Comparison of ENCODE assay signal across 7 mouse cellular contexts in genomic region chr17:34120814-34121171, GRCm38 (mm10). TPM values are rescaled to one million over a fixed set of nuclear protein-coding genes. Genes with fewer than 3 reads are reported as not detected.
DNase-seq lines count a peak whose midpoint lies in the region; ATAC-seq and TF ChIP-seq lines count a peak whose summit lies in the region.

No protein-coding gene starts in this region.

- H3K27me3 ChIP-seq in hindbrain, postnatal 0 days (ENCODE audit: insufficient read depth, low read length) = no peaks in the 10 kb centered on the region
- H3K27me3 ChIP-seq in limb, embryonic 10.5 days (ENCODE audit: low read depth, poor library complexity, severe bottlenecking) = no peaks in the 10 kb centered on the region
- H3K27me3 ChIP-seq in midbrain, embryonic 11.5 days (ENCODE audit: control insufficient read depth, insufficient read depth, low read length) = no peaks in the 10 kb centered on the region
- no peaks in the 10 kb centered on the region for H3K27me3 ChIP-seq in stomach, embryonic 14.5 days (ENCODE audit: control insufficient read depth, insufficient read depth, low read length)

- peaks cover 12% of the 10 kb centered on the region; the same call in 1 of the 2 replicates for H3K36me3 ChIP-seq in hindbrain, postnatal 0 days (ENCODE audit: insufficient read depth, low read length)
- peaks cover 42% of the 10 kb centered on the region for H3K36me3 ChIP-seq in limb, embryonic 10.5 days
- H3K36me3 ChIP-seq in midbrain, embryonic 11.5 days (ENCODE audit: control insufficient read depth, insufficient read depth, low read length) = peaks cover 17% of the 10 kb centered on the region
- peaks cover 25% of the 10 kb centered on the region for H3K36me3 ChIP-seq in stomach, embryonic 14.5 days (ENCODE audit: control insufficient read depth, insufficient read depth, low read length)

- H3K4me2 ChIP-seq in hindbrain, postnatal 0 days (ENCODE audit: low read depth, low read length) = peak overlapping the region; percentile 98
- H3K4me2 ChIP-seq in midbrain, embryonic 11.5 days = peak overlapping the region; percentile 97
- peak overlapping the region; percentile 98 for H3K4me2 ChIP-seq in stomach, embryonic 14.5 days (replicated peaks; ENCODE audit: low read depth, low read length)

- H3K4me1 ChIP-seq in hindbrain, postnatal 0 days (ENCODE audit: insufficient read depth, low read length) = peaks cover 7% of the 10 kb centered on the region; the same call in 1 of the 2 replicates
- peaks cover 26% of the 10 kb centered on the region for H3K4me1 ChIP-seq in limb, embryonic 10.5 days
- H3K4me1 ChIP-seq in midbrain, embryonic 11.5 days (ENCODE audit: control insufficient read depth, insufficient read depth, low read length) = peaks cover 24% of the 10 kb centered on the region
- H3K4me1 ChIP-seq in stomach, embryonic 14.5 days (ENCODE audit: control insufficient read depth, insufficient read depth, low read length) = peaks cover 14% of the 10 kb centered on the region

- TF ChIP-seq CTCF in hindbrain, postnatal 0 days (IDR thresholded peaks at IDR 0.05; ENCODE audit: low read depth) = no peak

- 0% methylated on average over 30 of the region's 31 CpGs for WGBS in hindbrain, postnatal 0 days
- 0% methylated on average over 30 of the region's 31 CpGs for WGBS in limb, embryonic 10.5 days
- under 1% methylated on average over 31 of the region's 31 CpGs for WGBS in midbrain, embryonic 11.5 days
- under 1% methylated on average over 31 of the region's 31 CpGs for WGBS in stomach, embryonic 14.5 days

- peak; percentile 73 for DNase-seq in adrenal gland, adult 8-10 months
- DNase-seq in cerebellum, adult 9-11 months = peak; percentile 90
- peak; percentile 90 for DNase-seq in gastrocnemius, adult 18-20 months (ENCODE audit: low spot score)
- peak; percentile 81 for DNase-seq in hindbrain, postnatal 0 days (ENCODE audit: low spot score)
- DNase-seq in limb, embryonic 10.5 days (ENCODE audit: low spot score) = no peak
- no peak for DNase-seq in midbrain, embryonic 11.5 days (ENCODE audit: low spot score, missing footprints)

- peak overlapping the region; percentile 100 for H3K27ac ChIP-seq in hindbrain, postnatal 0 days
- peak overlapping the region; percentile 100 for H3K27ac ChIP-seq in limb, embryonic 10.5 days
- peak overlapping the region; percentile 100 for H3K27ac ChIP-seq in midbrain, embryonic 11.5 days (ENCODE audit: low read depth, low read length)
- H3K27ac ChIP-seq in stomach, embryonic 14.5 days (ENCODE audit: low read length) = peak overlapping the region; percentile 100

- peak overlapping the region; percentile 95 for H3K9ac ChIP-seq in hindbrain, postnatal 0 days (replicated peaks; ENCODE audit: low read length)
- H3K9ac ChIP-seq in midbrain, embryonic 11.5 days (ENCODE audit: low read length) = peak overlapping the region; percentile 99
- H3K9ac ChIP-seq in stomach, embryonic 14.5 days (replicated peaks; ENCODE audit: low read depth, low read length) = peak overlapping the region; percentile 90

- ATAC-seq in hindbrain, postnatal 0 days = peak; percentile 0; the same call in 1 of the 2 replicates
- peak; percentile 12 for ATAC-seq in midbrain, embryonic 11.5 days (ENCODE audit: low FRiP score)
- peak; percentile 5; the same call in 1 of the 2 replicates for ATAC-seq in stomach, embryonic 14.5 days (ENCODE audit: insufficient number of reproducible peaks, insufficient read depth, low FRiP score, low read depth)

- H3K4me3 ChIP-seq in hindbrain, postnatal 0 days (ENCODE audit: low read length) = peak overlapping the region; percentile 91
- H3K4me3 ChIP-seq in limb, embryonic 10.5 days = peak overlapping the region; percentile 99
- H3K4me3 ChIP-seq in midbrain, embryonic 11.5 days (ENCODE audit: low read depth, low read length) = peak overlapping the region; percentile 99
- H3K4me3 ChIP-seq in stomach, embryonic 14.5 days (ENCODE audit: low read depth, low read length) = peak overlapping the region; percentile 99

- H3K9me3 ChIP-seq in hindbrain, postnatal 0 days (ENCODE audit: low read length) = no peaks in the 10 kb centered on the region
- no peaks in the 10 kb centered on the region for H3K9me3 ChIP-seq in limb, embryonic 10.5 days (replicated peaks)
- H3K9me3 ChIP-seq in midbrain, embryonic 11.5 days (ENCODE audit: control insufficient read depth, low read length) = no peaks in the 10 kb centered on the region
- H3K9me3 ChIP-seq in stomach, embryonic 14.5 days (ENCODE audit: control insufficient read depth, low read depth, low read length) = no peaks in the 10 kb centered on the region

RNA-seq across cellular contexts. Expression of gene H2-DMa, which starts 1.5 kb away (rescaled TPM):
- 10 to 100 TPM; 12.2 to 24.6 (median 21.1) TPM for total RNA-seq in adrenal gland, adult 8-10 months (2022)
- total RNA-seq in gastrocnemius, adult 18-20 months (2021) = 1 to 10 TPM; 2.6 to 3.2 TPM
- 30.9 and 31.3 TPM in 2 replicates for total RNA-seq in hindbrain, postnatal 0 days (2014; rRNA removed)
- 23.5 and 24.1 TPM in 2 replicates for polyA plus RNA-seq in hindbrain, postnatal 0 days (2015; fragmentation: Nextera tagmentation; extraction: Ambion mirVana)
- polyA plus RNA-seq in limb, embryonic 10.5 days (2016; fragmentation: Nextera tagmentation; extraction: Ambion mirVana) = 4.2 and 5.3 TPM in 2 replicates
- 8.0 and 9.5 TPM in 2 replicates for polyA plus RNA-seq in midbrain, embryonic 11.5 days (2014; fragmentation: Nextera tagmentation; extraction: Ambion mirVana)
- 11.9 and 15.1 TPM in 2 replicates for polyA plus RNA-seq in stomach, embryonic 14.5 days (2014; fragmentation: Nextera tagmentation; extraction: Ambion mirVana)

RNA-seq across cellular contexts. Expression of gene Brd2, which starts 1.6 kb away (rescaled TPM):
- total RNA-seq in adrenal gland, adult 8-10 months (2022) = 100 to 1,000 TPM; 185 to 240 (median 215) TPM
- 10 to 100 TPM; 71.6 to 77.3 TPM for total RNA-seq in gastrocnemius, adult 18-20 months (2021)
- 180 and 195 TPM in 2 replicates for total RNA-seq in hindbrain, postnatal 0 days (2014; rRNA removed)
- polyA plus RNA-seq in hindbrain, postnatal 0 days (2015; fragmentation: Nextera tagmentation; extraction: Ambion mirVana) = 101 and 108 TPM in 2 replicates
- polyA plus RNA-seq in limb, embryonic 10.5 days (2016; fragmentation: Nextera tagmentation; extraction: Ambion mirVana) = 140 and 145 TPM in 2 replicates
- polyA plus RNA-seq in midbrain, embryonic 11.5 days (2014; fragmentation: Nextera tagmentation; extraction: Ambion mirVana) = 98.7 and 99.2 TPM in 2 replicates
- 150 and 152 TPM in 2 replicates for polyA plus RNA-seq in stomach, embryonic 14.5 days (2014; fragmentation: Nextera tagmentation; extraction: Ambion mirVana)

RNA-seq across cellular contexts. Expression of gene H2-DMb2, which starts 22.3 kb away (rescaled TPM):
- total RNA-seq in adrenal gland, adult 8-10 months (2022) = 1 to 10 TPM; 2.0 to 4.5 (median 4.0) TPM
- under 1 TPM; 0.17 to 0.53 TPM for total RNA-seq in gastrocnemius, adult 18-20 months (2021)
- 0.16 TPM in 1 of 2 replicates, not detected in the other for total RNA-seq in hindbrain, postnatal 0 days (2014; rRNA removed)
- 0.58 and 0.59 TPM in 2 replicates for polyA plus RNA-seq in hindbrain, postnatal 0 days (2015; fragmentation: Nextera tagmentation; extraction: Ambion mirVana)
- 0.18 and 0.40 TPM in 2 replicates for polyA plus RNA-seq in limb, embryonic 10.5 days (2016; fragmentation: Nextera tagmentation; extraction: Ambion mirVana)
- polyA plus RNA-seq in midbrain, embryonic 11.5 days (2014; fragmentation: Nextera tagmentation; extraction: Ambion mirVana) = not detected in 2 replicates
- polyA plus RNA-seq in stomach, embryonic 14.5 days (2014; fragmentation: Nextera tagmentation; extraction: Ambion mirVana) = 0.35 and 0.38 TPM in 2 replicates

RNA-seq across cellular contexts. Expression of gene H2-Oa, which starts 28.7 kb away (rescaled TPM):
- total RNA-seq in adrenal gland, adult 8-10 months (2022) = 1 to 10 TPM in 1 of 4 experiments, under 1 TPM in 3; 0.24 to 1.1 (median 0.64) TPM
- not detected for total RNA-seq in gastrocnemius, adult 18-20 months (2021)
- total RNA-seq in hindbrain, postnatal 0 days (2014; rRNA removed) = not detected in 2 replicates
- 0.23 and 0.31 TPM in 2 replicates for polyA plus RNA-seq in hindbrain, postnatal 0 days (2015; fragmentation: Nextera tagmentation; extraction: Ambion mirVana)
- polyA plus RNA-seq in limb, embryonic 10.5 days (2016; fragmentation: Nextera tagmentation; extraction: Ambion mirVana) = 0.31 and 0.66 TPM in 2 replicates
- 0.19 and 0.33 TPM in 2 replicates for polyA plus RNA-seq in midbrain, embryonic 11.5 days (2014; fragmentation: Nextera tagmentation; extraction: Ambion mirVana)
- polyA plus RNA-seq in stomach, embryonic 14.5 days (2014; fragmentation: Nextera tagmentation; extraction: Ambion mirVana) = 0.65 and 1.1 TPM in 2 replicates

RNA-seq across cellular contexts. Expression of gene H2-DMb1, which starts 32.1 kb away (rescaled TPM):
- 10 to 100 TPM in 2 of 4 experiments, 1 to 10 TPM in 2; 5.2 to 11.5 (median 10.5) TPM for total RNA-seq in adrenal gland, adult 8-10 months (2022)
- total RNA-seq in gastrocnemius, adult 18-20 months (2021) = under 1 TPM; 0.16 to 0.78 TPM
- total RNA-seq in hindbrain, postnatal 0 days (2014; rRNA removed) = 1.8 and 3.0 TPM in 2 replicates
- 1.4 and 1.8 TPM in 2 replicates for polyA plus RNA-seq in hindbrain, postnatal 0 days (2015; fragmentation: Nextera tagmentation; extraction: Ambion mirVana)
- 0.18 and 0.51 TPM in 2 replicates for polyA plus RNA-seq in limb, embryonic 10.5 days (2016; fragmentation: Nextera tagmentation; extraction: Ambion mirVana)
- polyA plus RNA-seq in midbrain, embryonic 11.5 days (2014; fragmentation: Nextera tagmentation; extraction: Ambion mirVana) = 0.25 and 0.38 TPM in 2 replicates
- polyA plus RNA-seq in stomach, embryonic 14.5 days (2014; fragmentation: Nextera tagmentation; extraction: Ambion mirVana) = 1.4 and 1.6 TPM in 2 replicates

Comparison
In these comparisons a context has a peak if more than half of its experiments do, and no peak if none do; other contexts are left out.
1. DNase-seq: peak in adrenal gland, adult 8-10 months (single experiment), cerebellum, adult 9-11 months (single experiment), gastrocnemius, adult 18-20 months (single experiment) and hindbrain, postnatal 0 days (single experiment); none in limb, embryonic 10.5 days (single experiment) and midbrain, embryonic 11.5 days (single experiment).
2. Peak in every context shown above with its lines, with median percentiles within 50 percentile points of each other: ATAC-seq, H3K27ac ChIP-seq, H3K4me2 ChIP-seq, H3K4me3 ChIP-seq and H3K9ac ChIP-seq.